Mouse (Mus musculus): ENCODE measurements around the gene Gm12216.
"Not testable (repeated sequence)": the region's sequence is repeated elsewhere in the genome, so short reads cannot be mapped to it uniquely, and the experiment has no call there.

Gm12216 gene

GRCm38 (mm10) chr11:53873909-53874704 is 15.1 kb upstream of the Gm12216 start:
- not testable (repeated sequence) for DNase-seq

- no peak for DNase-seq
These were observed 12.9 kb upstream of the Gm12216 start for GRCm38 (mm10) chr11:53871786-53872507.

- no peak for DNase-seq
These were observed 10.1 kb upstream of the Gm12216 start for GRCm38 (mm10) chr11:53869172-53869571.

GRCm38 (mm10) chr11:53868323-53868722 is 9.3 kb upstream of the Gm12216 start:
- not testable (repeated sequence) for DNase-seq

- not testable (repeated sequence) for DNase-seq
These were observed 5.8 kb upstream of the Gm12216 start for GRCm38 (mm10) chr11:53864724-53865310.

- not testable (repeated sequence) for DNase-seq
These were observed 1.9 kb upstream of the Gm12216 start for GRCm38 (mm10) chr11:53860944-53861343.

- DNase-seq, result no peak
These were observed 847 bp downstream of the Gm12216 start for GRCm38 (mm10) chr11:53858058-53858760.

- DNase-seq, result no peak
These were observed 5.4 kb downstream of the Gm12216 start for GRCm38 (mm10) chr11:53853665-53854064.

GRCm38 (mm10) chr11:53851795-53852194 is 7.3 kb downstream of the Gm12216 start:
- DNase-seq, result no peak

- DNase-seq, result peak; percentile 65
These were observed 9.3 kb downstream of the Gm12216 start for GRCm38 (mm10) chr11:53849588-53850320.

GRCm38 (mm10) chr11:53845680-53846079 is 13.4 kb downstream of the Gm12216 start:
- no peak for DNase-seq

GRCm38 (mm10) chr11:53843106-53843505 is 15.9 kb downstream of the Gm12216 start:
- no peak for DNase-seq

GRCm38 (mm10) chr11:53842161-53842581 is 16.9 kb downstream of the Gm12216 start:
- peak; percentile 74 for DNase-seq

- no peak for DNase-seq
These were observed 17.5 kb downstream of the Gm12216 start for GRCm38 (mm10) chr11:53841514-53841913.

- DNase-seq, result no peak
These were observed 19.1 kb downstream of the Gm12216 start for GRCm38 (mm10) chr11:53839663-53840642.

- no peak for DNase-seq
These were observed 19.9 kb downstream of the Gm12216 start for GRCm38 (mm10) chr11:53839147-53839546.

GRCm38 (mm10) chr11:53837731-53838130 is 21.3 kb downstream of the Gm12216 start:
- no peak for DNase-seq

GRCm38 (mm10) chr11:53835379-53836010 is 23.6 kb downstream of the Gm12216 start:
- DNase-seq, result no peak

GRCm38 (mm10) chr11:53825409-53825808 is 33.6 kb downstream of the Gm12216 start:
- DNase-seq, result no peak

- DNase-seq, result no peak
These were observed 37.1 kb downstream of the Gm12216 start for GRCm38 (mm10) chr11:53821945-53822338.

Measured in right cerebral cortex, postnatal 25 days (tissue).